Mouse (Mus musculus): Measurements from ENCODE around the gene Itm2c.

GRCm38 (mm10) chr1:85913078-85913755 lies 19.1 kb downstream of the Itm2c start:
- TF ChIP-seq POLR2A (IDR thresholded peaks at IDR 0.05; ENCODE audit: low read depth, low read length) (no peak), CTCF (IDR thresholded peaks at IDR 0.05; ENCODE audit: borderline replicate concordance, insufficient read depth, low read length) (no peak)

Data from embryonic fibroblast, embryonic 13.5 days (primary cell).